Mouse (Mus musculus): Measurements from ENCODE around the gene Dctpp1.
A peak's percentile ranks its signal among the peaks of the same experiment; 100 is the strongest.
"Not testable (repeated sequence)": the region's sequence is repeated elsewhere in the genome, so short reads cannot be mapped to it uniquely, and the experiment has no call there.

Gene Dctpp1

DNA sequence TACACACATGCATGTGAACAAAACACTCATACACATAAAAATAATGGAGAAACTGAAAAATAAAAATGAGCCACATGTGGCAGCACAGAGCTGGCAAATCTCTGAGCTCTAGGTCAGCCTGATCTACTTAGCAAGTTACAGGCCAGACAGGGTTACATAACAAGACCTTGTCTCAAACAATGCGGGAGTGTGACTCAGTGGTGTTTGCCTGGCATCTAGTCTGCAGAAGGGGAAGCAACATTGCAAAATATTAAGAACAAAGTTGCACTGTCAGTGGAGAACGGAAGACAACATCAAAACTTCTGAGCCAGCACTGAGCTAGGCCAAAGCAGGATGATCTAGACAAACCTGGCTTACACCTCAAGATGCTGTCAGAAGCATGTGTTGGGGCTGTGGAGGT, 9.7 kb upstream of the Dctpp1 start:
- no peak for DNase-seq

DNA sequence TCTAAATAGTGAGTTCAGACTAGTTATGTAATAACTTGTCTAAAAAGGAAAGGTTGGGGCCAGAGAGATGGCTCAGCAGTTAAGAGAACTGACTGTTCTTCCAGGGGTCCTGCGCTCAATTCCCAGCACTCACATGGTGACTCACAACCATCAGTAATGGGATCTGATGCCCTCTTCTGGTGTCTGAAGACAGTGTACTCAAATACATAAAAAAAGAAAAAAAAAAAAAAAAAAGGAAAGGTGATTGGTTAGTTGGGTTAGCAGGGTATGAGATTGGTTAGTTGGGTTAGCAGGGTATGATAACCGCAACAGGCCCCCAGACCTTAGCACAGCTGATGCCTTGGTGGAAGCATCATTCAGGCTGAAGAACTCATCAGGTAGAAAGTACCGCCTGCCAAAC, 3.0 kb upstream of the Dctpp1 start:
- DNase-seq: no peak

- no peak for DNase-seq
Observed at GRCm38 (mm10) chr7:127262218-127262961, 1.9 kb upstream of the Dctpp1 start.

GRCm38 (mm10) chr7:127259186-127259905, 1.2 kb downstream of the Dctpp1 start:
- no peak for DNase-seq

GRCm38 (mm10) chr7:127256518-127256917, 4.0 kb downstream of the Dctpp1 start:
- DNase-seq: no peak

DNA sequence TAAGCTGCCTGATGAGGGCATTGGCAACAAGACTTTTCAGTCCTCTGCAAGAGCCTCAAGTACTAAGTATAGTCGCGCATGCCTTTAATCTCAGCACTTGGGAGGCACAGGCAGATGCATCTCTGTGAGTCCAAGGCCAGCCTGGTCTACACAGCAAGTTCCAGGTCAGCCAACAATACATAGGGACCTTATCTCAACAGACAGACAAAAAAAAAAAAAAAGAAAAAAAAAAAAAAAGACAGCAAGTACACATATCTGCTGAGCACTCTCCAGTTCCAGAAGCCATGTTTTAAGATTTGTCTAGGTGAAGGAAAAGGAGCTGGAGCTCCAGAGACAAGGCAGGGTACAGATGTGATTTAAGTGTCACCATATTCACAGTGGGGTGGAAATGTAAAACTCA, 4.5 kb downstream of the Dctpp1 start:
- no peak for DNase-seq

DNA sequence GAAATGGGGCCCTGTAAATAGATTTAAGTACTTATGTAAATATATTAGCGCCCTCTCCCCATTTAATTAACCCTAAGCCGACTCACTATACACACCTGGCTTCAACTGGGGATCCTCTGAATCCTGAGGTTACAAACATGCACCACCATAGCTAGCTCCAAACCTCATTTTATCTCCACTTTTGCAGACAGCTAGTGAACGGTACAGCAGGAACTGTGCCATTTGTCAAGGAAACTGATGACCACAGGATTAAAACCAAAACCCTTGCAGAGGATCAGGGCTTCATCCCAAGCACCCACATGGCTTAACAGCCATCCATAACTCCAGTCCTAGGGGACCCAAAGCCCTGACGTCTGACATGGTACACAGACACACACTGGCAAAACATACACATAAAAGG, 5.5 kb downstream of the Dctpp1 start:
- no peak for DNase-seq

GRCm38 (mm10) chr7:127253821-127254769, 6.4 kb downstream of the Dctpp1 start:
- DNase-seq: peak; percentile 92

GRCm38 (mm10) chr7:127253341-127253740, 7.2 kb downstream of the Dctpp1 start:
- no peak for DNase-seq

- DNase-seq: peak in 1 of 2 experiments; percentile 35
Observed at GRCm38 (mm10) chr7:127252414-127252813, 8.1 kb downstream of the Dctpp1 start.

- not testable (repeated sequence) for DNase-seq
Observed at GRCm38 (mm10) chr7:127250511-127250910, 10.0 kb downstream of the Dctpp1 start.

DNA sequence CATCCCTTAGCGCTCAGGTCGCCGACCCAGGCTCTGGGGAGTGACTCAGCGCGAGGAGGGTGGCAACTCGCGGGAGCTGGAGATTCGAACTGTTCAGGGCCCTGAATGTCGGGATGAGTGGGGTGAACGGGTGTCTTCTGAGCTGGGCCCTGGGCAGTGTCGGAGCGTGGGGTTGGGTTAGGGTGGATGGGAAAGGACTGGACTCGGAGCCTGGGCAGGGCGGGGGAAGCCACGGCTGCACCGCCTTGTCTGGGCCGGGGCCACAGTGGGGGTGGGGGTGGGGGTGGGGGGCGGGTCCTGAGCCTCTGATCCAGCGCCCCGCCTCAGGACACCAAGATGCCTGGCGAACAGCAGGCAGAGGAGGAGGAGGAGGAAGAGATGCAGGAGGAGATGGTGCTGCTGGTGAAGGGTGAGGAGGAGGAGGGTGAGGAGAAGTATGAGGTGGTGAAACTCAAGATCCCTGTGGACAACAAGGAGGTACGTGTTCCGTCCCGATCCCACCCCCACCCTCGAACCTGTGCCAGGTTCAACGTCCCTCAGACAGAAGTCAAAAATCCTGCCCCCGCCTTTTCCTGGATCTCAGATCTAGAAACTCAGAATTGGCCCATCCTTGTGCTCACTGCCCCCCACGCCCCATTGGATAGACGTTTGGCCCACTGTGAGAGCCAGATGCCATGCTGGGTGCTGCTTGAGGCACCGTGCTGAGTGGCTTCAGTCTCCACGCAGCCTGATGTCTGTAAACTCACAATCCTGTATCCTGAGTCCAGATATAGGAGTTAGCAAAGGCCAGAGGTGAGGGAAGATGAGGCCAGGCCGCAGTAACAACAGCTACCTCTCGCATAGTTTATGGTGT, 15.6 kb downstream of the Dctpp1 start:
- DNase-seq: no peak

- DNase-seq: peak; percentile 92 to 96
Observed at GRCm38 (mm10) chr7:127243870-127244657, 16.4 kb downstream of the Dctpp1 start, which contains the start of gene Zfp771. Gene Zfp771 (plus strand): TSS chr7:127244274.

DNA sequence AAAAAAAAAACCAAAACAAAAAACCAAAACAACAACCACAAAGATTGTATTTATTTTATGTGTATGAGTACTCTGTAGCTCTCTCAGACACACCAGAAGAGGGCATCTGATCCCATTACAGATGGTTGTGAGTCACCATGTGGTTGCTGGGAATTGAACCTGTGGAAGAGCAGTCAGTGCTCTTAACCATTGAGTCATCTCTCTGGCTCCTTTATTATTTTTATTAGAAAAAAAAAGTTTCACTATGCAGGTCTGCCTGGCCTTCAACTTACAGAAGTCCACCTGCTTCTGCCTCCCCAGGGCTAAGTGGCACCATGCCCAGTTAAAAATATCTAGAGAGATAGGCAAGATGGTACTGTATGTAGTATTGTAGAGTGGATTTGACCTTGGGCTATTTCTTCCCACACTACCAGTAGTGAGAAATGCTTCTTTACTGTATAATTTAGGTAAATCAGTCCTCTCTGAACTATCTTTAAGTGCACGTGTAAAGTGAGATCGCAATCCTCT, 17.1 kb downstream of the Dctpp1 start:
- no peak for DNase-seq

DNA sequence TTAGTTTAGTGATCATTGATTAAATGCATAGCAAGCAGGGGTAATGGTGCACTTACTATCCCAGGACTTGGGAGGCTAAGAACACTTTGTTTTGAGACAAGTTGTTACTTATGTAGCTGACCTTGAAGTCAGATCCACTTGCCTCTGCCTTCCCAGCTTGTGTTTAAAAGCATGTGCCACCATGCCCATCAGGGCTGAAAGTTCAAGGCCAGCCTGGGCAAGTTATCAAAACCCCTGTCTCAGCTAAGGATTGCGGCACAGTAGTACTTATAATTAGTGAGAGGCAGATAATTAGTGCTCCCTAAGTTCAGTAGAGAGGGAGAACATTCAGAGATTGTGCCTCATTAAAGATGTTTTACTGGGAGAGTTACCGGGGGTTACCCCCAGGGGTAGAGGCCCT, 25.7 kb downstream of the Dctpp1 start:
- DNase-seq: no peak

- no peak for DNase-seq
Observed at GRCm38 (mm10) chr7:127233765-127234164, 26.7 kb downstream of the Dctpp1 start.

DNA sequence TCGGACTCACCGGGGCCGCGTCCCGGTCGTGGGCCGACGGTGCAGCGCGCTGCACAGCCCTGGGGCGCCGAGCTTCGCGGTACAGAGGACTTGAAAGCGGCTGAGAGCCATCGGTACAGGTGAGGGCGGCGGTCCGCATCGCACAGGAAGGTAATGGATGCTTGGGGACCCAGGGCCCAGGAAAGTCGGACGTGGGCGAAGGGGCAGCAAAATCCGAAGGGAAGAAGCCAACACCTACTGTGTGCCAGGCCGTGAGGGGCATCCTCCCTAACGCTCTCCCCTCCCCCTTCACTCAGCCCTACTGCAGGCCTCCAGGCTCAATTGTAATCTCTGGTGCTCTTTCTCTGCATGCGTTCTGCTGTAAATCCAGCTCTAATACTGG, 27.1 kb downstream of the Dctpp1 start:
- no peak for DNase-seq

- peak; percentile 70 to 81 for DNase-seq
Observed at GRCm38 (mm10) chr7:127232622-127233367, 27.7 kb downstream of the Dctpp1 start, which contains the start of the genes Zfp553 and Sept1. Gene Zfp553 (plus strand): TSS chr7:127233061. Gene Sept1 (minus strand): TSS chr7:127233130.

- no peak for DNase-seq
Observed at GRCm38 (mm10) chr7:127231826-127232621, 28.5 kb downstream of the Dctpp1 start.

All from spleen, adult 18-20 months (tissue).